Mouse (Mus musculus): ENCODE measurements around the gene Snd1.

Snd1 gene

DNA sequence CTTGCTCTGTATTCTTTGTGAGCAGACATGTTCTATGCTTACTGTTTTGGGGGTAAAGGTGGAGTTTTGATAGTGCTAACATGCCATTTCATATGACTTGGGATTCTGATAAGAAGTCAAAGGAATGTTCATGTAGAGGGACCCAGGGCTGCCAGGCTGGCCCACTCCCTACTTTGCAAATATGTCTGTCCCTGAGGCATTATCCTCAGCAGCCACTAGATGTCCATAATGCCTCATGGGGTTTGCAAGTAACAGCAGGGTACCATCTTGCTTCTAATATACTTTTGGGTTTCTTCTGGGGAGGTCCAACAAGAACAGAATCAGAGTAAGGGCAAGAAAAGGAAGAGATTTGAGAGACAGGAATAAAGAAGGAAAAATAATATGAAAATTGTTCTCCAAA lies 361.7 kb downstream of the Snd1 start:
- no peak for DNase-seq (ENCODE audit: low spot score in 2 of 2)

DNA sequence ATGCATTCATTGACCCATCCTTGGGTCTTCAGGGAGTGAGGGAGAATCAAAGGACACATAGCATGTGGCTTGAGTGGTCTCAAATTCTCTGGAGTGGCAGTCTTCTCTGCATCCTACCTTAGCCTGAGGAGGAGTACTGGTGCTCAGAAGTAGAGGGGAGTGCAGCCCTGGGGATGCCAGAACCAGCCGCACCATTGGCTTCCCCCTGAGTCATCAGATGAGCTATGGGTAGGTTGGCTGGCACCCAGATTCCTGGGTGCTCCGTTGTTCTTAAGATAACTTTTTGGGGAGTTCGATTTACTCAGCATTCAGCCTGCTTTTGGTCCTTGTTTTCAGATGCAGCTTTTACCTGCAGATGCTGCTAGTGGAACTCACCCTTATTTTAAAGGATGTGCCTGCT lies 366.6 kb downstream of the Snd1 start:
- no peak for DNase-seq (ENCODE audit: low spot score in 2 of 2)

DNA sequence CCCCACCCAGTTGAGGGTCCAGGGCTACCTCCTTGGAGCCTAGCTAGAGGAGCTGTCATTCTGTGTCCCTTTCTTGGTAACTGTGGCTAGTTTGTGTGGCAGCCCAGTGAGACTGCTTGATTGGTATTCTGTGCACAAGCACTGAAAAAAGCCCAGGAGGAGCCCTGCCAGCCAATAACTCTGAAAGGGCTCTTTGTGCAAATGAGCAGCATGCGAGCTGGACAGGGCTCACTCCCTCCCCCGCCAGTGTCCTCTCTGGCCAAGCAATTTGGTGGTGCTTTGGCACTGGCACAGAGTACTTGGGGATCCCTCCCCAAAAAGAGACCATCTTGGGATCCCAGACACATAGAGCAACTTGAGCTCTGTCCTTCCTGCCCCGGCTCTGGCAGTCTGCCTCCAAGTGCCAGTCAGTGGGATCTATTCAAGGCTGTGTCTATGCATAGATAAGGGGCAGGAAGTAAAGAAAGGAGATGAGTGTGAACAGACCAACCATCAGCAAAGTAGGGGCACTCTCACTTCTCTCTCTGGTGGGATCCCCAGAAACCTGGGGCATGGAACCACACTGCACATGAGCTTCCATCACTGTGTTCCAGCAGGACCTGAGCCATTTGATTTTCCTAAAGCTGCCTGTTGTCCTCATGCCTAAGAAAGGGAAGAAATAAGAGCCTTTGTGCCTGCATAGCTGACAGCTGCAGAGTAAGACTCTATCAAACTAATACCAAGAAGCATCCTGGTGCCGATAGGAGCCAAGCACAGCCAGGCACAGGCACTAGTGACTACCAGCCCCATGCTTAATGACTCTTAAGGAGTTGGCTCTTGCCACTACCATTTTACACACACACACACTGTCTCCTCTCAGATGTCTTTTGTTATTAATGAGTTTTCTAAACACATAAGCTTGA lies 367.7 kb downstream of the Snd1 start:
- DNase-seq (ENCODE audit: low spot score in 2 of 2), result no peak

DNA sequence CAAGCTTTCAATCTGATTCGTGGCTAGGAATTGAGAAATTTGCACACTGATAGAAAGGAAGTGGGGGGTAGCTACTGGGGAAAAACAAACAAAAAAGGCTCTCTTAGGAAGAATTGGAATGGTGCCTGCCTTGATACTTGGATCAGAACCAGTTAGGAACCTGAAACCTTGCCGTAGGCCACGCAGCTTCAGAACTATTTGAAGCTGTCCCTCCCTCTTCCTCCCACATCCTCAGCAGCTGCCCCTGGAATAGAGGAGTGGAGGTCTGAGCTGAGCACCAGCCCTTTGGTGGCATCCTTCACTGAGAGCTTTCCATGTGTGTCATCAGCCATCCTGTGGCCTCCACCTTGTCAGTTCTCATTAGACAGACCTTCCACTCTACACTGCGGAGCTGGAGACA lies 370.7 kb downstream of the Snd1 start:
- DNase-seq (ENCODE audit: low spot score in 2 of 2), result no peak

DNA sequence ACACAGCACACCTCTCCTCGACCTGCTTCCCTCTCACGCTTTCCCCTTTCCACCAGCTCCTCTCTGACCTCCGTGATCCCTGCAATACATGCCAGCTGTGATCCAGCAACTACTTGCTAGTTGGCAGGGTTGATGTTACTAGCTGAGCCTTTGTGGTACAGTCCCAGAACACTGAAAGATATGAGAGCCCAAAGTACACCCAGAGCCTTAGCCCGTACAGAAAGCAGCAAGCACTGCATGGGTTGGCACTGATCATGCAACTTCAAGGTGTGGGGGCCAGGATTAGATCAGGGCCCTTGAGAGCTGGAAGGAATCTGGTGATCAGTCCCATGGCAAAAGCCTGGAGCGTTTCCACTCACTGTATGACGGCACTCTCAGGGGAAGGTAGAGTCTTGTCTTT lies 372.7 kb downstream of the Snd1 start:
- DNase-seq (ENCODE audit: low spot score in 2 of 2), result no peak

DNA sequence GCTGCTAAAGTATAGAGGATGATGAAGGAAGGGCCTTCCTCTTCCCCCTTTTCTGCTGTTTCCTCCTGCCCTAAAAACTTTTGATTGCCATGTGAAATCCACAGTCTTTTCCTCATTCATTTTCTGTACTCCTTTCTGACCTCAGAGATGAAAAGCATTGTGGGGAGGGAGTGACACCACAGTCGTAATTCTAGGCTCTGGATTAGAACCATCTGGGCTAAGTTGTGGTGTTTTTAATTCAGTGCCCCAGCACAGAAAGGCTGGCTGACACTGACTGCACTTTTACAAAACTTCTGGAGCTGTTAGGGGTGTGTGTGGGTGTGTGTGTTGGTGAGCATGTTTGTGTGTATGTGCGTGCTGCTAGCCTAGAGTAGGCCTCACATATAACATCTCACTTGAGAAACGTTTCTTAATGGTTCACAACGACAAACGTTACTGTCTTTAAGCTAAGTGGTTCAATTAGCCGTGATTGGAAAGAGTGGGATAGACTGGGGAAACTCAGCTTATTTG lies 373.4 kb downstream of the Snd1 start:
- no peak for DNase-seq (ENCODE audit: low spot score in 2 of 2)

DNA sequence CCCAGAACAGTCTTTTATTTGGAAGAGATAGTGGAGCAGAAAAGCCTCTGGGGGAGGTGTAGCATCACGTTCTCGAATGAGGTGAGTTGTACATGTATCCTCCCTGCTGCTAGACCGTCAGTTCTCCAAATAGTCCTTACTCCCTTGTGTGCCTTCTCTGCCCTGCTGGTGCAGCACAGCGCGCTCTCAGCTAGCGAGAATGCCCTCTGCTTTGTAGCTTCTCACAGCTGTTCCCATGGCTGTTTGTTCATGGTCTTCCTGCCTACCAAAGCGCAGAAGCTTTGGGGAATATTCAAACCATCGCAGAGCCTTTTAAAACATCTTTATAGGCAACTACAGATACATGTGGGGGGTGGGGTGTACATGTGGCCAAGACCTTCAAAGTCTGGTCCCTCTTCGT lies 374.0 kb downstream of the Snd1 start:
- DNase-seq (ENCODE audit: low spot score in 2 of 2), result no peak

DNA sequence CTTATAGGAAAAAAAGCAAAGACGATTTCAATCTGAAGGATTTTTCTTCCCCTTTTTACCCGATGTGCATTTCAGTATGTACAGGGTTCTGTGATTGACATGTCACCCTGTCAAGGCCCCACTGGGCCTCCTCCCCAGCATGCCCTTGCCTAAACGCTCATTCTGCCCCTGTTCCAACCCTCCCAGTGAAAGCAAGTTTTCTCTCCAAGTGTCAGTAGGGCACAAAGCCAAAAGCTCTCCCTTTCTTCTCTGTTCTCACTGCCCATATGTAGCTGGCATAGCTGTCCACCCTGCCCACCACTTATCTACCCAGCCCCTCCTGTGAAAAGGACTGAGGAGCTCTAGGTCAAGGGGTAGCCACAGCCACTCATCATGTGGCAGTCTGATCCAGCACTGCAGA lies 374.4 kb downstream of the Snd1 start:
- DNase-seq (ENCODE audit: low spot score in 2 of 2), result no peak

DNA sequence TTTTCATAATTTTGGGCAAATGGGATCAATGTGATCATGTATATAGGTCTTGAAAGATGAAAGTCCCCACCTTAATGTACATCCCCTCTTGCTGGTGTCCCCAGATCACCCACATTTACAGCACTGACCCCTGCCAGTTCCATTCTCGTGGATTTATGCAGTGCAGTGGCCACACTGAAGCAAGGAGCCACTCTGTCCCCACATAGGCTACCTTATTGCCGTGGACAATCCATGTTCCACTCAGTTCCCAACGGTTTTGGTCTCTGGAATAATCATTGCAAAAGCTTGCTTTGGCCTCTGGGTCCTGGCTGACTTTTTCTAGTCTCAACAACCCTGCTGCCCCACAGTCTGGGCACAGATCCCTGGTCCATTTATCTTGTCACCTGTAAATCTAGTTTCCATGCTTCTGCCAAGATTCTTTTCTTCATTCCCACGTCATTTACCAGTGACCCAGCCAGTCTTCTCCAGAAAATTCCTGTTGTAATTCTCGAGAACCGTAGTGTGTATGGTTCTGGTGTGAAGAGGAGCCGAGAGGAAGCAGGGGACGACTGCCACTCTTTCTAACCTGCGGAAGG lies 375.5 kb downstream of the Snd1 start:
- DNase-seq (ENCODE audit: low spot score in 2 of 2), result no peak

DNA sequence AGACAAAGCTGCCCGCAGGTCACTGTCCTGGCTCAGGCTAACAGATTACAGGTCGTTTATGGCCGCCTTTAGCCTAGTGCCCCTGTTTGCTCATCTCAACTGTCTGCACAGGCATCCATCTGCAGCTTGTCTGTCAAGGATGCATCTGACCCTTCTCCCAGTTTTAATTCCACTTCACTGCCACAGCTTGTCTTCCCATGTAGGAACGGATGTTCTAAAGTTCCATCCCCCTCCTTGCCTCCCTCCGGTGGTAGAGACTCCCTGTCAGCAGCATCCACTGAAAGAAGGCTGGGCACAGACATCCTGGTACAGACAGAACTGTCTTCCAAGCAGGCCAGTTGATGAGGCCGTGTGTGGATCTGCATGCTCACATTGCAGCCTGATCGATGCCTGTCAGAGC lies 377.4 kb downstream of the Snd1 start:
- no peak for DNase-seq (ENCODE audit: low spot score in 2 of 2)

DNA sequence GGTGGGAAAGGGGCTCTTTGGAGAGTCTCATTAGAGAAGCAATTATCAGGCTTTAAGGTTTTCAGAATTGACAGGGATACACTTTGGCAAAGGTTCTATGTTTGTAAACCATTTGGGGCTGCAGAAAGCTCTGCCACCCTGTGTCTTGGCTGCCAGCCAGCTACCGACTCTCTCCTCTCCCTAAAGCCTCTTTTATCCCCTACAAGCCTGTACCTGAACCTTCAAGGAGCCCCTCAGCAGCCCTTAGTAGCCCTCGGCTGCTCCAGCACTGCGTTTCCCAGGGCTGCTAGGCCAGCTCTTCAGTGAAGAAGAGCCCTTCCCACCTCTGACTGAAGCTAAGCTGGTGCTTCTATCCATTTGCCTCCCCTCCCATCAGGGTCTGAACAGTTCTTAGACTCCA lies 378.2 kb downstream of the Snd1 start:
- no peak for DNase-seq (ENCODE audit: low spot score in 2 of 2)

DNA sequence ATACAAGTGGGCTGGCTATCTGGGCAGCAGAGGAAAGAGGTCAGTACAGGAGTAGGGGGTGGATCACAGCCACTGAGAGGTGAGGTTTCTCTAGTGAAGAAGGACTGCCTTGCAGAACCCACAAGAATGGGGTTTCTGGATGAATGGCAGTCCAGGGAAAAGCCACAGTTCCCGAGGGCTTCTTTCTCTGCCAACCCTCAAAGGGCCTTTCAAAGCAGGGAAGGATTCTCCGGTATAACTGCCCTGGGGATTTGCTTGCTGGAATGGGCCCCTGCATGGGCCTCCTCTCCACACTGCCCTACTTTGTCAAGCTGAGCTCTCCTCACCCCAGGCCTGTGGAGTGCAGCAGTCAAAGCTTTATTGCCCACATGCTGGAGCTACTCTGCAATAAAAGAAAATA lies 378.7 kb downstream of the Snd1 start:
- DNase-seq (ENCODE audit: low spot score in 2 of 2), result no peak

DNA sequence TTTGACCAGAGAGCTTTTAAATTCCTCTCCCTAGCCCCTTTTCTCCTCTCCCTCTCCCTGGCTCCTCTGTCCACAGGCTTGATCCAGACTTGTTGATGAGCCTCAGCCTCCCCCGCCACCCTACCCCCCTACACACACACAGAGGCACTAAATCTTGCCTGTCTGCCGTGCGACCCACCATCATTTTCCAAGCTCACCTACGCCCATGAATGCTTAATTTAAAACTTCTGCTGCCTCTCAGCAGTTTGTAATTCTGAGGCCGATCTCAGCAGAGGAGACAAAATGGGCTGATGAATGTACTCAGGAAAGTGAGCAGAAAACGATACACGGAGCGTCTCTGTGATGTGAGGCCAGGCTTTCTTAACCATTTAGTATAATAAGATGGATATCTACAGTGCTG lies 379.7 kb downstream of the Snd1 start:
- DNase-seq (ENCODE audit: low spot score in 2 of 2), result no peak

DNA sequence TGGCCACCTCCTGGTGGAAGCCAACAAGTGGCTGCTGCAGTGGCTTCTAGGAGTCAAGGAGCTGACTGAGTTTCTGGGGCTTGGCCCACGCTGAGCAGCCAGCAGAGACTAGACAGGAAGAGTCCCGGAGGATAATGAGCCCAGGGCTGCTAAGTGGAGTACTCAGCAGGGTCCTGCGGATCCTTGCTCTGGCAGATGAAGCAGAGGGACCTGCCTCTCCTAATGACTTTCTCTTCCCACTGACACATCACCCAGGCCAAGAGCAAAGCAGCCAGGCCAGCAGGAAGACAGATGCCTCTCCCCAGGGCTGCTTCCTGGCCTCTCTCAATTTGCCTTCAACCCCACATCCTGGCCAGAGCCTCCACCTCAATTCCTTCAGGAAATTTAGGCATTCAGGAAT lies 380.5 kb downstream of the Snd1 start:
- DNase-seq (ENCODE audit: low spot score in 2 of 2), result no peak

DNA sequence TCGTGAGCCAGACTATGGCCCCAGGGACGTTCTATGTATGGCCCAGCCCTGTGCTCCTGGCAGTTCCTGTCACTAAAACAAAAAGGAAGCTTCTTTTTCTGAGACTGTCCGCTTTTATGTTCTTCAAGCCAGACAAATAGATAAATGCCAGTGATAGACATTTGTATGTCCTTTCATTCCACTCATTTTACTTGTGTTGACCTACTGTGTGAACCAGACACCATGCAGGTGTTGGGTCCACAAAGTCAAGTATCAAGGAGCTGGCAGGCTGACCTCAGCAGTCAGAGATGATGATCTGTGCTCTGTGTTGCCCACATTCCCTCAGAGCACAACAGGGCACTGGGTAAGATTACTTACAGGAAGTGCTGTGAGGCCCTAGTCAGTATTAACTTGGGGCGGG lies 381.9 kb downstream of the Snd1 start:
- no peak for DNase-seq (ENCODE audit: low spot score in 2 of 2)

DNA sequence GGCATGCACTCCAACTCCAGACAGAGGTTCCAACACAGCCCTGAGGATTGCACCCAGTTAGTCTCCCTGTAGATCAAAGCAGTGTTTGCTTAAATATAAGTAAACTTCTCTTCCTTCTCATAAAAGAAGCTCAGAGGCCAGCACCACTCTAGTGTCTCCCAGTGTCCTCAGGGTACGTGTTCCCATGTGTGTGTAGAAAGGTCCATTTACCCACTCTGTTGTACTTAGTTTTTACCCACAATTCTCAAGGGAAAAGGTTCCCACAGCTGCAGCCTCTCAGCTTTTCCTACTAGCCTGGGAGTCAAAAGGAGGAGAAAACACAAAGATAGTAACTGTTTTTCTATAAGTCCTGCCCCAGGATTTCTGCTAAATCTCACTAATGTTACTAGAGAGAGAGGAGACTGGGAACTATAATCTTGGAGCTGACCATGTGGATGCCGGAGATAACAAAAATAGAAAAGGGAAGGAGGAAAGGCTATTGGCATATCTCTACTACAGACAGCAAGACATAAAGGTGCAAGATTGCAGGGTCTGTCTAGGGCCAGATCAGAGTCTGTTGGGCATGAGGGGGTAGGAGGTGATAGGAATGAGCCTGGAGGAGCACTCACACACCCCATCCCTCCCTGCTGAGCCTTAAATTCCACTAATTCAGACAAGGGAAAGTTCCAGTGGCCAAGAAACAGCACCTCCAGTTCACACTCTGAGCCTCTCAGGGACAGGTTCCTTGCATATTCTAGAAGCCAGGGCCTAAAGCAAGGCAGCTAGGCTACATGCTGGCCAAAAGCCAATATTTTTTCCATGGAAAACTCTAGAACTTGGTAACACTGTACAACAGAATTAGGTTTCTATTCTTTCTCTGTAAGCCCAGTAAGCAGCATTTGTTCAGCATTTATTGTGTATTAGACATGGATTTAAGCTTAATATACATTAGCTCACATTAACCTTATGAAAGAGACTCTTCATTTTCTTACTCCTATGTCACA lies 382.6 kb downstream of the Snd1 start:
- DNase-seq (ENCODE audit: low spot score in 2 of 2), result no peak

DNA sequence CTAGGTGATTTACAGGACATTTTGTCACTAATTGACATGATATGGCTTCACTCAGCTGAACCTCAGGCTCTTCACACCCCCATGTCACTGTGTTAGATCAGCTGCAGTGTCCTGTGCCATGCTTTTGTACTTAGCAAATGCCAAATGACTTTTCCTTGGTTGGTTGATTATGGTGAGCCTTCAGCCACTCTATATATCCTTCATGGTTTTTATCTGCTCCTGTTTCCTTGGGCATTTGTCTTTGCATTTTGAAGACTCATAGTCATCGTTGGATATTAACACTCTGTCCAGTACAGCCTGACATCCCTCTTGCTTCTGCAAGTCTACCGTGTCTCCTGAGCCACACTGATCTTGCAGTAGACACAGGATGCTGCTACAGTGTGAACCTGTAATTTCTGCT lies 384.2 kb downstream of the Snd1 start:
- DNase-seq (ENCODE audit: low spot score in 2 of 2), result no peak

DNA sequence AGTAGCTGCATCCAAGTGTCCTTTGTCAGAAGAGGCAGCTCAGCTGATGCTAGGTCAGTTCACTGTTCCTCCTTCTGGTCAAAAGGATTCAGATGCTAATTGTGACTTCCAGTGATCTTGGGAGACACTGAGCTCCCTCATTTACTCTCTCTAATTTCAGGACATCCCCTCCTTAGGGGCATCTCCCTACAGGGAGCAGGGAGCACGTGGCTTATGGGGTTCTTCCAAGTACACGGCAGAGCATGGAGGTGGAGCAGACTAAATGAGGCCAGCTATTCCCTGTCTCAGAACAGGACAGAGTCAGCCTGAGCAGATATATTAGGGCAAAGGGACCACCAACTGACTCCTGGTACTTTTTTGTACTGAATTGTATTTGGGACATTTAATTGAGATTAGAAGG lies 385.5 kb downstream of the Snd1 start:
- DNase-seq (ENCODE audit: low spot score in 2 of 2), result no peak

DNA sequence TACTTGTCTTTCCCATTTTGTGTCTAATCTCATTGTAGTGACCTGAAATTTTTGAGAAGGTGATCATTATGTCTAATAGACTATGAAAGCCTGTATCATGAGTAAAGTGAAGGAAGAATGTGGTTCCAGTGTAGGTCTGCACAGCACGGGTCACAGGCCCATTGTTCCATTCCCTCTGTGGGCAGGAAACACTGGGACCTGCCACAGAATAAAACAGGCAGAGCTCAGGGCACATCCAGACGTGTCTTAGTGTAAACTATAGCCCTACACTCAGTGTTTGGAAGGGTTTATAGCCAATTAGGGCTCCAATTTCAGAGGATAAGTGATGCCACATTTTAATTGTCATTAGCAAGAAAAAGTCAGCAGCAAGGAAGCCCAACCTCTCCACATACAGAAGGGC lies 386.0 kb downstream of the Snd1 start:
- DNase-seq (ENCODE audit: low spot score in 2 of 2), result no peak

DNA sequence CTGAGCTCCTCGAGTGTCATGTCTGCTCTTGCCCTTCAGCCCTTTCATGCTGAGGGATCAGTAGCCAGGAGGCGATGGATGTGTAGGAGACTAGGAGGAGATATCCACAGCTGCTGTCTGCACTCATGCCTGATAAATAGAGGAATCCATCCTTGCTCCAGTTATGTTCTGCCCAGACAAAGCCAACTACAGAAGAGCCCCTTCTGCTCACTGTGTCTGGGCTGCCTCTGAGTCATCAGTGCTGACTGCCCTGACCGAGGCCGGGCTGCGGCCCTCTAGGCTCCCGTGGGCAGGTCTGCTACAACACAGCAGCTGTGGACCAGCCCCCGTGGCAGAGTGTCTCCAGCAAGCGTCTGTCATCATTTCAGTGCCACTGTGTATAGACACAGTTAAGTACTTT lies 387.4 kb downstream of the Snd1 start:
- DNase-seq (ENCODE audit: low spot score in 2 of 2), result no peak

DNA sequence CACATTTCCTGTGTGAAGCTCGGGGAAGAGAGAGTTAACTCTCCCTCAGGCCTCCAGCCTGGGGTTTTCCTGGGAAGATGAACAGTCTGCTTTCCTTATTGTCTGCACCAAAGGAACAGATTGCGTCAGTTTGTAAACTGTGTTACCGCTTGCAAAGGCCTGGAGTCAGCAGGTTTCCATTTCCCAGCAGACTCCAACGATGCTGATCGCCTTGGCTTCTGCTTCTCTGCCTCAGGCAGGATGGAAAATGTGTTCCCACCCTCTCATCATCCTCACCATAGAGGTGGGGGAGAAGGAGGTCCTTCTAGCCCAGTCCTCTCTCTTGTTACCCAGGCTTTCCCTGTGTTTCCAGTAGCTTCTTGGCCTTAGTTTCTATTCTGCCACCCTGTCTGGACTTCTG lies 389.7 kb downstream of the Snd1 start:
- no peak for DNase-seq (ENCODE audit: low spot score in 2 of 2)

DNA sequence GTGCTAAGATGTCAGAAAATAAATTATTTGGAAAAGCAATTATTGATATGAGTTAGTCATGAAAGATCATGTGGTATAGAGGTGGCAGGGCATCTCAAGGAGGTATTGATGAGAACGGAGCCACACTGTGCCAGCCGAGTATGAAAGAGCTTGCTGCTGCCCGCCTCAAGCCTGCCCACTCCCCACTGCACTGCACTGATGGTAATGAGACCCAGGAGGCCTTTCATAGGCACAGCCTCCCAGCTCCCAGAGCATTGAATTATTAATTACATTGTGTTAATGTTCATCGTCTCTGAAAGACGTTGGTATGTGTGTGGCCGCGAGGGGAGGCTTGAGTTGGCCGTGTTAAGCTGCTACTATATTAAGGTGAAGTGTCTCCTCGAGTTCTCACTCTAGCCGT lies 390.2 kb downstream of the Snd1 start:
- no peak for DNase-seq (ENCODE audit: low spot score in 2 of 2)

All from spleen, postnatal 4 days (tissue).